Mouse (Mus musculus): ENCODE data around the gene Uvrag. TPM values are rescaled to one million over a fixed set of nuclear protein-coding genes. Genes with fewer than 3 reads are reported as not detected.

Uvrag gene
- total and polyA plus RNA-seq, 3 experiments, result 13.1 to 29.9 (median 23.3) TPM

- Histone ChIP-seq H3K4me1 (ENCODE audit: insufficient read depth, low read depth, low read length) (peaks cover 14% of the 10 kb centered on the region), H3K27me3 (ENCODE audit: insufficient read depth, low read length) (peaks cover 64% of the 10 kb centered on the region), H3K36me3 (replicated peaks) (no peaks in the 10 kb centered on the region), H3K9me3 (replicated peaks) (no peaks in the 10 kb centered on the region), H3K4me3 (ENCODE audit: low read depth, low read length) (no peak overlapping the region)
- no peak for TF ChIP-seq GATA1 (IDR thresholded peaks at IDR 0.05; ENCODE audit: borderline replicate concordance, low read length)
- no peak for TF ChIP-seq GATA2 (IDR thresholded peaks at IDR 0.05; ENCODE audit: borderline replicate concordance, low read depth, low read length)
- no peak for TF ChIP-seq POLR2AphosphoS5 (IDR thresholded peaks at IDR 0.05; ENCODE audit: insufficient replicate concordance, low read depth, low read length)
- no peak for ATAC-seq (ENCODE audit: extremely low read depth, insufficient number of reproducible peaks, low FRiP score, poor library complexity, severe bottlenecking)
- DNase-seq (ENCODE audit: low spot score), result no peak
Measured at GRCm38 (mm10) chr7:99161529-99161928, 20.6 kb upstream of the Uvrag start.

DNA sequence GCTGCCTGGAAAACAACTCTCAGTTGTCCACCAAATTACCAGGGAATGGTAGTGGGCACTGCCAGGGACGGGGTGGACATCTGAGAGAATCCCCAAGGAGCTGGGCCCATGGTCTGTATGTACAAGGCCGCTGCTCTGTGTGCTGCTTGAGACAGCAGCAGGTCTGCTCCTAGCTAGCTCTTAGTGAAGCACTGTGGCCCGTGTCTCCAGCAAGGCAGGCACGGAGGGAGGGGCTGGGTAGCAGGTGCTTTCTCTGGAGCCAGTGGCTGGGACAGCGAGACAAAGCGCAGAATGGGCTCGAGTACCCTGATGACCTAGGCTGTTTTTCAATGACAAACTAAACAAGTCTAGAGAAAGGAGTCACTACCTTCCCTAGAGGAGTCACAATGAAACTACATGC, 20.1 kb upstream of the Uvrag start:
- Histone ChIP-seq H3K9me3 (replicated peaks) (no peaks in the 10 kb centered on the region), H3K36me3 (replicated peaks) (no peaks in the 10 kb centered on the region), H3K27me3 (ENCODE audit: insufficient read depth, low read length) (peaks cover 66% of the 10 kb centered on the region), H3K4me3 (ENCODE audit: low read depth, low read length) (no peak overlapping the region; the same call in 1 of the 2 replicates), H3K4me1 (ENCODE audit: insufficient read depth, low read depth, low read length) (peaks cover 17% of the 10 kb centered on the region)
- no peak for DNase-seq (ENCODE audit: low spot score)
- TF ChIP-seq POLR2AphosphoS5 (IDR thresholded peaks at IDR 0.05; ENCODE audit: insufficient replicate concordance, low read depth, low read length) (no peak), GATA2 (IDR thresholded peaks at IDR 0.05; ENCODE audit: borderline replicate concordance, low read depth, low read length) (no peak)
- no peak for ATAC-seq (ENCODE audit: extremely low read depth, insufficient number of reproducible peaks, low FRiP score, poor library complexity, severe bottlenecking)

- no peak for ATAC-seq (ENCODE audit: extremely low read depth, insufficient number of reproducible peaks, low FRiP score, poor library complexity, severe bottlenecking)
- no peak for TF ChIP-seq POLR2AphosphoS5 (IDR thresholded peaks at IDR 0.05; ENCODE audit: insufficient replicate concordance, low read depth, low read length)
- no peak for TF ChIP-seq CTCF (IDR thresholded peaks at IDR 0.05; ENCODE audit: low read depth, low read length)
Measured at GRCm38 (mm10) chr7:99159446-99159845, 18.5 kb upstream of the Uvrag start.

GRCm38 (mm10) chr7:99158904-99159303, 18.0 kb upstream of the Uvrag start:
- ATAC-seq (ENCODE audit: extremely low read depth, insufficient number of reproducible peaks, low FRiP score, poor library complexity, severe bottlenecking), result no peak
- peaks cover 34% of the 10 kb centered on the region for H3K4me1 ChIP-seq (ENCODE audit: insufficient read depth, low read depth, low read length)
- no peak for DNase-seq (ENCODE audit: low spot score)
- TF ChIP-seq GATA1 (IDR thresholded peaks at IDR 0.05; ENCODE audit: borderline replicate concordance, low read length) (no peak), POLR2AphosphoS5 (IDR thresholded peaks at IDR 0.05; ENCODE audit: insufficient replicate concordance, low read depth, low read length) (no peak), CTCF (IDR thresholded peaks at IDR 0.05; ENCODE audit: low read depth, low read length) (no peak), GATA2 (IDR thresholded peaks at IDR 0.05; ENCODE audit: borderline replicate concordance, low read depth, low read length) (no peak), TAL1 (conservative IDR thresholded peaks at IDR 0.05; ENCODE audit: low read depth, low read length) (no peak)
- no peaks in the 10 kb centered on the region for H3K9me3 ChIP-seq (replicated peaks)
- no peaks in the 10 kb centered on the region for H3K36me3 ChIP-seq (replicated peaks)
- H3K27me3 ChIP-seq (ENCODE audit: insufficient read depth, low read length), result peaks cover 55% of the 10 kb centered on the region
- no peak overlapping the region for H3K4me3 ChIP-seq (ENCODE audit: low read depth, low read length)

More at GRCm38 (mm10) chr7:99159446-99159845, 18.5 kb upstream of the Uvrag start:
- H3K9me3 ChIP-seq (replicated peaks), result no peaks in the 10 kb centered on the region
- peaks cover 55% of the 10 kb centered on the region for H3K27me3 ChIP-seq (ENCODE audit: insufficient read depth, low read length)
- DNase-seq (ENCODE audit: low spot score), result no peak
- no peaks in the 10 kb centered on the region for H3K36me3 ChIP-seq (replicated peaks)
- no peak overlapping the region for H3K4me3 ChIP-seq (ENCODE audit: low read depth, low read length)
- H3K4me1 ChIP-seq (ENCODE audit: insufficient read depth, low read depth, low read length), result peaks cover 28% of the 10 kb centered on the region

DNA sequence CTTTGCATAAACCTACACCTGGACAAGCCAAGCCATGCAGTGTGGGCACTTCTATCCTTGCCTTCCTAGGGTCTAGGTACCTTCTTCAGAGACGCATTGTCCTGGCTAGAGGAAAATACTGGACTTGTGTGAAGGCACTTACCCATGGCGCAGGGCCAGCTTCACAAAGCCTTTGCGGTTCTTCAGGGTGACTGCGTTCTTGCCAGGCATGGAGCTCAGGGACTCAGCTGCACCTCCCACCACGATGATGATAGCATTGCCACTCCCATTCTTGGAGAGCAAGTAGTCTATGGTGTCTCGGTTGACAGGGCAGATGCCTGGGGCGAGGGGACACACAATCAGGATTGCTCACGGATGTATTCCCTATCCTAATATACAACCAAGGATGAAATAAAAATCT, 17.1 kb upstream of the Uvrag start:
- Histone ChIP-seq H3K4me1 (ENCODE audit: insufficient read depth, low read depth, low read length) (peaks cover 37% of the 10 kb centered on the region), H3K36me3 (replicated peaks) (no peaks in the 10 kb centered on the region), H3K27me3 (ENCODE audit: insufficient read depth, low read length) (peaks cover 51% of the 10 kb centered on the region), H3K4me3 (ENCODE audit: low read depth, low read length) (no peak overlapping the region), H3K9me3 (replicated peaks) (no peaks in the 10 kb centered on the region)
- DNase-seq (ENCODE audit: low spot score) (no peak), ATAC-seq (ENCODE audit: extremely low read depth, insufficient number of reproducible peaks, low FRiP score, poor library complexity, severe bottlenecking) (no peak)
- TF ChIP-seq POLR2AphosphoS5 (IDR thresholded peaks at IDR 0.05; ENCODE audit: insufficient replicate concordance, low read depth, low read length), result no peak
- no peak for TF ChIP-seq GATA2 (IDR thresholded peaks at IDR 0.05; ENCODE audit: borderline replicate concordance, low read depth, low read length)
- TF ChIP-seq CTCF (IDR thresholded peaks at IDR 0.05; ENCODE audit: low read depth, low read length), result no peak
- TF ChIP-seq TAL1 (conservative IDR thresholded peaks at IDR 0.05; ENCODE audit: low read depth, low read length), result no peak
- no peak for TF ChIP-seq GATA1 (IDR thresholded peaks at IDR 0.05; ENCODE audit: borderline replicate concordance, low read length)

DNA sequence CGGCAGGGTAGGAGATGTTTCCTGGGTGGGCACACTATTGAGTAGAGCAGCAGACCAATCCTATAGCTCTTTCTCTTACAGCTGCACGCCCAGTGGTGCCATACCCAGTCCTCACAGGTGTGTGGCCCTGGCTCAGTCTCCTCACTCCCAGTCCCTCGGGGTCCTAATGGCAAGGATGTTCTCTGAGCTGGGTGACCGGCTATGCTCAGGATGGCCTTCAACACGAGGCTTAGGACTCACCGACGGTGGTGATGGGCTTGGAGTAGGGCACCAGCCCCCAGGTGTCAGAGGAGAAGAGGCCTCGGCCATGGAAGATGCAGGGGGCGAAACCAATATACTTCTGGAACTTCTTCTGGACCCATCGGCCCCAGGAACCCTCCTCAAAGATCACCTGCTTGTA, 15.8 kb upstream of the Uvrag start:
- DNase-seq (ENCODE audit: low spot score) (no peak), ATAC-seq (ENCODE audit: extremely low read depth, insufficient number of reproducible peaks, low FRiP score, poor library complexity, severe bottlenecking) (no peak)
- TF ChIP-seq CTCF (IDR thresholded peaks at IDR 0.05; ENCODE audit: low read depth, low read length) (no peak), POLR2AphosphoS5 (IDR thresholded peaks at IDR 0.05; ENCODE audit: insufficient replicate concordance, low read depth, low read length) (no peak), GATA2 (IDR thresholded peaks at IDR 0.05; ENCODE audit: borderline replicate concordance, low read depth, low read length) (no peak), GATA1 (IDR thresholded peaks at IDR 0.05; ENCODE audit: borderline replicate concordance, low read length) (no peak), TAL1 (conservative IDR thresholded peaks at IDR 0.05; ENCODE audit: low read depth, low read length) (no peak)
- peaks cover 52% of the 10 kb centered on the region for H3K27me3 ChIP-seq (ENCODE audit: insufficient read depth, low read length)
- peaks cover 39% of the 10 kb centered on the region for H3K4me1 ChIP-seq (ENCODE audit: insufficient read depth, low read depth, low read length)
- H3K36me3 ChIP-seq (replicated peaks), result no peaks in the 10 kb centered on the region
- H3K9me3 ChIP-seq (replicated peaks), result no peaks in the 10 kb centered on the region
- H3K4me3 ChIP-seq (ENCODE audit: low read depth, low read length), result no peak overlapping the region

Measured in G1E (cell line).